Mouse (Mus musculus) forebrain, embryonic 10.5 days (tissue): ENCODE measurements around the gene Ube2n. TPM values are rescaled to one million over a fixed set of nuclear protein-coding genes. Genes with fewer than 3 reads are reported as not detected.
"Not testable (repeated sequence)": the region's sequence is repeated elsewhere in the genome, so short reads cannot be mapped to it uniquely, and the experiment has no call there.

Experiments used
- DNase-seq: peaks from one replicate; pipeline ENCODE4 v3.0.0-alpha.2; 2017; ENCODE audit warnings: low spot score; ENCODE audit errors: extremely low spot score
- H3K27ac ChIP-seq: fragments of 300-500 bp; sonication (generic); 2 replicates; pipeline ENCODE4 v1.5.1; 2016; ENCODE audit warnings: mild to moderate bottlenecking
- H3K27me3 ChIP-seq: fragments of 300-500 bp; sonication (generic); 2 replicates; pipeline ENCODE4 v1.6.1; 2016; ENCODE audit warnings: mild to moderate bottlenecking; ENCODE audit not compliant: poor library complexity, severe bottlenecking
- H3K36me3 ChIP-seq: fragments of 300-500 bp; sonication (generic); replicated peaks from 2 replicates; pipeline ENCODE4 v1.6.1; 2016; ENCODE audit warnings: mild to moderate bottlenecking, moderate library complexity
- H3K4me1 ChIP-seq: fragments of 300-500 bp; sonication (generic); 2 replicates; pipeline ENCODE4 v1.6.1; 2016
- H3K4me3 ChIP-seq: fragments of 300-500 bp; sonication (generic); 2 replicates; pipeline ENCODE4 v1.5.1; 2016; ENCODE audit warnings: mild to moderate bottlenecking, moderate library complexity
- H3K9me3 ChIP-seq: fragments of 300-500 bp; sonication (generic); 2 replicates; pipeline ENCODE4 v1.6.1; 2016; ENCODE audit warnings: mild to moderate bottlenecking, moderate library complexity
- WGBS: fragments of 180-500 bp; shearing (Covaris S2); methylation state at CpG from one replicate; pipeline ENCODE4 v1.1.7; 2016; 5-methylcytosine and 5-hydroxymethylcytosine counted together
- polyA plus RNA-seq: library from polyadenylated mRNA; unstranded; fragments of >200 nt; fragmentation: Nextera tagmentation; extraction: Ambion mirVana; gene quantifications from 2 replicates; pipeline ENCODE4 v1.2.1, GENCODE M21; 2016

Ube2n gene
- polyA plus RNA-seq, 1 experiment from 2014 or later: 460 TPM

DNA sequence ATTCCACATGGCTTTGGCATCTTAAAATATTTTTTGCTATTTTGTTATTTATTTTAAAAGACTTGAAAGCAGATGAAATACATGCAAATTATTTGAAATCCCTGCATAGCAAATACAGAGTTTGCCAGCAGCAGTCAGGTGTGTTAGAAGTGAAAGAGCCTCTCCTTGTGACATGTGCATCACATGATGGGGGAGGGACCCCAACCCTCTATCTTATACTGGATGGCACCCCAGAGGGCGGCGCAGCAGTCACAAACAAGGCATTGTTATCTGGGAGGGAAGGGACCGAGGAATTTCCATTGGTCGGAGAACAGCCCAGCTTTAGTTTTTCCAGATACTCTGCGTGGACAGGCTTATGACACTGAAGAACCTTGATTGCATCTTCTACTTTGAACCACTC is 34.1 kb downstream of the Ube2n start:
- not testable (repeated sequence) for H3K4me1 ChIP-seq, H3K4me3 ChIP-seq, DNase-seq, H3K27ac ChIP-seq, H3K9me3 ChIP-seq, H3K27me3 ChIP-seq
- 57% methylated on average over 5 of the region's 5 CpGs for WGBS
- H3K36me3 ChIP-seq: peaks cover 89% of the 10 kb centered on the region

- WGBS: 92% methylated on average over 1 of the region's 1 CpGs
- Histone ChIP-seq H3K36me3 (peaks cover 88% of the 10 kb centered on the region), H3K4me3 (no peak overlapping the region), H3K27me3 (no peaks in the 10 kb centered on the region), H3K27ac (no peak overlapping the region), H3K9me3 (no peaks in the 10 kb centered on the region), H3K4me1 (no peaks in the 10 kb centered on the region)
- DNase-seq: no peak
These were observed 35.6 kb downstream of the Ube2n start for GRCm38 (mm10) chr10:95550506-95550905.

DNA sequence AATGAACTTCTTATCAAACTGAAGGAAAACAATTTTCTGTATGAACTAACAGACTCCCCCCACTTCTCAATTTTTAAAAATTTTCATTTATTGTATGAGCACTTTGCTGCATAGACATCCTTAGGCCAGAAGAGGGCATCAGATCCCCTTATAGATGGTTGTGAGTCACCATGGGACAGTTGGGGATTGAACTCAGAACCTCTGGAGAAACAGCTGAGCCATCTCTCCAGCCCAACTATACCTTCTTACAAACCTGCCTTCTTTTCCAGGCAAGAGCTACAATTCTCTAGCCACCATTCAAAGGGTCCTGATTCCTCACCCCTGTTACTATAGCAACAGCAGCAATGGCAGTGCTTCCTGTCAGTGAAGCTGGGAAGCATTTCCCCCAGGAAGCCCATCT is 36.8 kb downstream of the Ube2n start:
- Histone ChIP-seq H3K9me3 (no peaks in the 10 kb centered on the region), H3K27ac (no peak overlapping the region), H3K4me1 (no peaks in the 10 kb centered on the region), H3K36me3 (peaks cover 79% of the 10 kb centered on the region), H3K27me3 (no peaks in the 10 kb centered on the region), H3K4me3 (no peak overlapping the region)
- DNase-seq: no peak

DNA sequence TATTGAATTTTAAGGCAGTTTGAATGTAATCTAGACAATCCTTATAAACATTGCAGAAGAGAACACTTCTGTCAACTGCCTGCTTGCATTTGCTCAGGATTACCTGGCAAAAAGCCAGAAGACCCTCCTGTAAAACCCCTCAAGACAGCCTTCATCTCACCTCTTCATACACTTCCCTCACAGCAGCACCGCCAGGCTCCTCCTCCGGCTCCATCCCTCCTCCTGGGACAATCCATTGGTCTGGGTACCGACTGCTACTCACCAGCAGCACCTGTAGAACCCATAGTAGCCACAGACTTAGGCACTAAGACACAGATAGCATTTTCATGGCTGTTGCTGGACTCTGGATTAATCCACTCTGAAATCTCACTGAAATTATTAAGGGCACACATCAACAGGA is 37.4 kb downstream of the Ube2n start:
- H3K27ac ChIP-seq: no peak overlapping the region
- 63% methylated on average over 3 of the region's 3 CpGs for WGBS
- no peaks in the 10 kb centered on the region for H3K27me3 ChIP-seq
- no peak overlapping the region for H3K4me3 ChIP-seq
- DNase-seq: no peak
- peaks cover 76% of the 10 kb centered on the region for H3K36me3 ChIP-seq
- H3K4me1 ChIP-seq: no peaks in the 10 kb centered on the region
- H3K9me3 ChIP-seq: no peaks in the 10 kb centered on the region

DNA sequence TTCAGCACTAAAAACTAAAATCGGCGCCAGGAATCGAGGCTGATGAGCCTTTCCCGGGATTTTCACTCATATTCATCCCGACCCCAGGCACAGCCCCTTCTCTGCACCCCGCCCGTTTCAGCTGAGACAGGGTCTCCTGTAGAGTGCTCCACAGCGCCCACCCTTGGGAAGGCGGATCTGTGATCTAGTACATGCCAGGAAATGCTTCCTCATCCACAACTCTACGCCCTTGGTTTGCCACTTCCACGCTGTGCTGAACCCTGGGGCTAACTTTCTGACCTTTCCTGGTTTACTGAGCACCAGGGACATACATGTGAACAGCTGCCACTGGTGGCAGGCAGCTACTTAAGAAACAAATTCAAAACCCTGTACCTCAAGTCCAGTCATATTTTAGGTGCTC is 40.9 kb downstream of the Ube2n start:
- 86% methylated on average over 11 of the region's 11 CpGs for WGBS
- H3K9me3 ChIP-seq: no peaks in the 10 kb centered on the region
- no peaks in the 10 kb centered on the region for H3K27me3 ChIP-seq
- H3K27ac ChIP-seq: no peak overlapping the region
- no peak for DNase-seq
- peaks cover 10% of the 10 kb centered on the region for H3K4me1 ChIP-seq
- H3K4me3 ChIP-seq: no peak overlapping the region
- peaks cover 73% of the 10 kb centered on the region for H3K36me3 ChIP-seq

- DNase-seq: no peak
- peaks cover 22% of the 10 kb centered on the region for H3K4me1 ChIP-seq
- no peak overlapping the region for H3K27ac ChIP-seq
- H3K4me3 ChIP-seq: no peak overlapping the region
- no peaks in the 10 kb centered on the region for H3K9me3 ChIP-seq
- H3K36me3 ChIP-seq: peaks cover 65% of the 10 kb centered on the region
- H3K27me3 ChIP-seq: no peaks in the 10 kb centered on the region
- 88% methylated on average over 5 of the region's 5 CpGs for WGBS
These were observed 42.4 kb downstream of the Ube2n start for GRCm38 (mm10) chr10:95557337-95557828.

DNA sequence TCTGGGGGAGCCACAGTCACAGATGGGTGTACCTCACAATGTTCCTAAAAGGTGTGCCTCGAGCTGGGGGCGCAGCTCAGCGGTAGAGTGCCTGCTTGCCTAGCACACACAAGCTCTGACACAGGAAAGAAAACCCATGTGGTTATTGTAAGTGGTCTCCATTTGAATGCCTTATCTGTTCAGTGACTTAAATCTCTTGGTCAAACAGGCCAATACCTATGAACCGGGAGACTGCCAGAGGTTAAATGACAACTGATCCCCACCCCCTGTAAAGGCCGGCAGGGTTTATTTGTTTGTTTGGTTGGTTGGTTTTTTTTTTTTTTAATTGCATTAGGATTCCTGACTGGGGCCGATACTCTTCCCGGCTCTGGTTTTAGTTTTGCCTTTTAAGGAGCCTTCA is 44.5 kb downstream of the Ube2n start:
- Histone ChIP-seq H3K36me3 (peaks cover 48% of the 10 kb centered on the region), H3K9me3 (no peaks in the 10 kb centered on the region), H3K4me1 (peaks cover 28% of the 10 kb centered on the region), H3K27ac (no peak overlapping the region), H3K27me3 (no peaks in the 10 kb centered on the region), H3K4me3 (peak overlapping the region; percentile 22; the same call in 1 of the 2 replicates)
- DNase-seq: no peak
- 77% methylated on average over 7 of the region's 7 CpGs for WGBS

- Histone ChIP-seq H3K27ac (no peak overlapping the region), H3K36me3 (peaks cover 38% of the 10 kb centered on the region), H3K9me3 (no peaks in the 10 kb centered on the region), H3K27me3 (no peaks in the 10 kb centered on the region), H3K4me1 (peaks cover 37% of the 10 kb centered on the region), H3K4me3 (peak overlapping the region; percentile 22)
- no peak for DNase-seq
- WGBS: 92% methylated on average over 9 of the region's 9 CpGs
These were observed 45.5 kb downstream of the Ube2n start for GRCm38 (mm10) chr10:95560394-95560983.

DNA sequence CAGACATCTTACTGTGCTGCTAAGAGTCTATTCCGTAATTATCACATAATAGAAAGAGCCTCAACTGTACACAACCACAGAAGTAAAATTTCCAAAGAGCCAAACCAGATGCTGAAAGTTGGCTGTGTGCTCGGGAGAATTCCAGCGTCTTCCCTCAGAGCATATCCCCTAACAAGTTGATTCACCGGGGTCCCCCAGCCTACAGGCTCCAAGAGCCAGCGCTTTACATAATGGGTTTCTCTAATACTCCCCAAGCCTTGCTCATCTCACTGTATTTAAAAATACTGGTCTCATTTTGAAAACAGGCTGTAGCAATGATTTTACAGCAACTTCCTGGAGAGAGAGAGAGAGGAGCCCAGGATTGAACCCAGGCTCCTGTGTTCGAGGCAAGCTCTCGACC is 46.7 kb downstream of the Ube2n start:
- Histone ChIP-seq H3K4me1 (peaks cover 43% of the 10 kb centered on the region), H3K27me3 (no peaks in the 10 kb centered on the region), H3K27ac (0 out of 2 replicates have a peak overlapping the region, but pooled peaks have one; percentile 97), H3K4me3 (peak overlapping the region; percentile 92), H3K9me3 (no peaks in the 10 kb centered on the region), H3K36me3 (peaks cover 34% of the 10 kb centered on the region)
- DNase-seq: no peak
- WGBS: 80% methylated on average over 7 of the region's 7 CpGs

GRCm38 (mm10) chr10:95562395-95562794 is 47.5 kb downstream of the Ube2n start:
- WGBS: 17% methylated on average over 8 of the region's 8 CpGs
- Histone ChIP-seq H3K4me1 (peaks cover 43% of the 10 kb centered on the region), H3K4me3 (peak overlapping the region; percentile 92), H3K27me3 (no peaks in the 10 kb centered on the region), H3K36me3 (peaks cover 31% of the 10 kb centered on the region), H3K9me3 (no peaks in the 10 kb centered on the region), H3K27ac (peak overlapping the region; percentile 97)
- no peak for DNase-seq

DNA sequence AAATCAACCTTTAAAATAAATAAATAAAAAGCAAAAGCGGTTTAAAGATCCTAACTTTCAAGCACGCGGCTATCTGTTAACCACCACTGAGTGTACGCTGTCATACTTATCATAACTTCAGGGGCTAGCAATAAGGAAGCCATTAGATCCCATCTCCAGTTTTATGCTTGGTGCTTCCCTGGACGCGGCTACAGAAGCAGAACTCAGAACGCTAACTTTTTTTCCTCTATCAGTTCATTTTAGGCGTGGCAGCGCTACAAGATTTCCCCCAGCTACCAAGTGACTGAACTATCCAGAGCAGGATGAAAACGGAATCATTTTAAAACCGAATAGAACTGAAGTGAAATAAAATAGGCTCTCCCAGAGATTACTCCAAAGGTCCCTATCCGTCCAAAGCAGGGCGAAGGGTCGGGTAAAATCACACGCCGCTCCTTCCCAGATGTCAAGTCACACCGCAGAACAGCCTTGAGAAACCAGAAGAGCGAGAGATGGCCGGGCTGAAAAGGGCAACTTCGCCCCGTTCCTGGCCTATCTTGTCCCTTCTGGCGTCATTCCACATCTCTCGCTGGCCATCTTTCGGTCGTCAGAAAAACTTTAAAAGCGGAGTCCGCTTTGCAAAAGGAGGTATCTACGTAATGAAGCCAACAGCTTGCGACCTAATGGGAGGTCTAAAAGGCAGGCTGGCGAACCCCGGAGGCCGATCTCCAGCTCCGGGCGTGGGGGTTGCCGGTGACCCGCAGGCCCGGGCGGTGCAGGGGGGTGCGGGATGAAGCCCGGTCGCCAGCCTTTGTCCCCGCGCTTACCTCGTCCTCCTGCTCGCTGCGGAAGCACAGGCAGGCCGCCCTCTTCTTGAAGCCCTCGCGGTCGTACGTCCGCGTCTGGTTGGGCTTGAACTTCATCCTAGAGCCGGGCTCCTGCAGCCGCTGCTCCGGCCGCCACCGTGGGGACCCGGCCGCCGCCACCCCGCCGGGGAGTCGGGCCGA is 48.2 kb downstream of the Ube2n start:
- peaks cover 23% of the 10 kb centered on the region for H3K36me3 ChIP-seq
- H3K4me3 ChIP-seq: peak overlapping the region; percentile 92
- H3K9me3 ChIP-seq: no peaks in the 10 kb centered on the region
- peak; percentile 65 for DNase-seq
- WGBS: 1% methylated on average over 65 of the region's 65 CpGs
- no peaks in the 10 kb centered on the region for H3K27me3 ChIP-seq
- H3K4me1 ChIP-seq: peaks cover 51% of the 10 kb centered on the region
- H3K27ac ChIP-seq: peak overlapping the region; percentile 97

DNA sequence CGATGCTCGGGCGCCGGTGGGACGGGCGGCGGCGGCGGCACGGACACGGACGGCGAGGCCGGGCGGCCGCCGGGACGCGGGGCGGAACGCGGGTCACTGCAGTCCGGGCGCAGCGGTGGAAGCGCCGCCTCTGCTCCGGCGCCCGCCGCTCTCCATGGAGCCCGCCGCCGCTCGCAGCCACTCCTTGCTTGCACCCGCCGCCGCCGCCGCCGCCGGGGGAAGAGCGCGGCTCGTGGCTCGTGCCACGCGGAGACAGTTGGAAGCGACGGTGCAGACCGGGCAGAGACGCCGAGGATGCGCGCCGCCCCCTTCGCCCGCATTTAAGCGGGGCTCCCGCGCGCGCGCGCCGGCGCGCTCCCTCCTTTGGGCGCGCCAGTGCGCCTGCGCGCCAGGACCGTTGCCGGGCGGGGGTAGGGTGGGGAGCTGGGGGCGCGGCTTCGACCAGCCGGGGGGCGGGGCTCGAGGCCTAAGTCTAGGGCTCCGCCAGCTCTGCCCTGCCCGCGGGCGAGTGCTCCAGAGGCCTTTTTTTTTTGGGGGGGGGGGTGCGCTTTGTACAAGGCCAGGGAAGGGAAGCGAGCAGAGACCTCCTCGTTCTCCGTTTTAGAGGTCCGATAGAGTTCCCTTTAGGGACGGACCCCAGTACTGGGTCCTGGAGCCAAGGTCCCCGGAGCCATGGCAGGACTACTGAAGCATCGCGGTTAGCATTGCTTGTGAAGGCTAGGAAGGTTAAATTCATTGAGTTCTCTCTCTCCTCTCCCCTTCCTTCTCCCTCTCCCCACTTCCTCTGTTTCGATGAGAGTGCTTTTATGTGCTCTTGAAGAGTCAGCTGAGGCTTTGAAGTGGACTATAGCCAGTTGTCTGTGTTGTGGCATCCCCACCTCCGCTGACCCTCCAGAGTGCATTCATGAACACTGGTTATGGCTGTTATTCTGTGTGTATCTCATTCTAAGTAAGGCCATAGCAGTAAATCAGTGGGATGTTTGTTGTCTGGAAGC is 49.2 kb downstream of the Ube2n start, which contains the start of gene Nudt4:
Gene Nudt4 (minus strand): TSS at position 296 of the 995 bp plus-strand sequence.
- Histone ChIP-seq H3K27me3 (no peaks in the 10 kb centered on the region), H3K4me3 (peak within 1 kb of the TSS; percentile 92), H3K4me1 (peaks cover 52% of the 10 kb centered on the region), H3K9me3 (no peaks in the 10 kb centered on the region), H3K27ac (peak within 1 kb of the TSS; percentile 97), H3K36me3 (peaks cover 16% of the 10 kb centered on the region)
- DNase-seq: peak; percentile 85
- WGBS: 2% methylated on average over 79 of the region's 97 CpGs
